Mouse (Mus musculus) sigmoid colon, adult 10 weeks (tissue): ENCODE results near the gene Zfp423. TPM values are rescaled to one million over a fixed set of nuclear protein-coding genes. Genes with fewer than 3 reads are reported as not detected.

Experiments
- polyA plus RNA-seq: library from polyadenylated mRNA; stranded (reverse); fragments of 350-450 nt; fragmentation: Illumina TruSeq; extraction: RNeasy Lipid Tissue Mini Kit (QIAGEN cat#74804); gene quantifications from one replicate; pipeline ENCODE4 v1.2.3, GENCODE M21; 2014; ENCODE audit warnings: low read depth, low replicate concordance

Gene Zfp423
- polyA plus RNA-seq = 0.41 TPM

GRCm38 (mm10) chr8:87959320-87959920 lies at the start of gene Zfp423:
Gene Zfp423 (minus strand): TSS chr8:87959595.

Other genes starting within 250 kb of the Zfp423 start
- 111 TPM for gene Cnep1r1, start 159.2 kb upstream of the Zfp423 start, polyA plus RNA-seq
- gene Heatr3, start 178.3 kb upstream of the Zfp423 start, polyA plus RNA-seq = 30.0 TPM
- gene Tent4b, start 239.6 kb upstream of the Zfp423 start, polyA plus RNA-seq = 72.2 TPM